Mouse (Mus musculus) lung, adult 2 months (tissue): ENCODE measurements around the gene Nebl.

Experiments
- CTCF ChIP-seq: fragments of 200-500 bp; IDR thresholded peaks from 2 replicates; pipeline ENCODE4 v1.5.1; 2011; ENCODE audit warnings: mild to moderate bottlenecking, low read length, control low read depth; ENCODE audit not compliant: insufficient read depth
- POLR2A ChIP-seq: fragments of 200-500 bp; IDR thresholded peaks from 2 replicates; pipeline ENCODE4 v1.6.1; 2011; ENCODE audit warnings: low read depth, mild to moderate bottlenecking, control low read depth, low read length, borderline replicate concordance; ENCODE audit errors: extremely low read depth

- no peak for TF ChIP-seq POLR2A
- TF ChIP-seq CTCF, result no peak
These were observed 294.4 kb downstream of the Nebl start for GRCm38 (mm10) chr2:17436739-17437440.
